Mouse (Mus musculus) ES-E14 (cell line): ENCODE measurements at regions not wholly inside any gene's neighbourhood (a gene's known extent, or its start where the extent isn't known, plus 50 kb on each side); places are given as distances from the start of the nearest gene placed in this dataset.

Source experiments
- DNase-seq: peaks from one replicate; pipeline ENCODE4 v3.0.0-alpha.2; 2013; ENCODE audit warnings: low read depth, low spot score
- H3K27ac ChIP-seq: 2 replicates; pipeline ENCODE4 v1.5.1; 2012; ENCODE audit warnings: low read depth, mild to moderate bottlenecking, low read length, moderate library complexity, mixed read lengths; ENCODE audit not compliant: poor library complexity, insufficient read depth, severe bottlenecking
- H3K36me3 ChIP-seq: 2 replicates; pipeline ENCODE4 v1.6.1; 2012; ENCODE audit warnings: mild to moderate bottlenecking, low read length, moderate library complexity, mixed read lengths; ENCODE audit not compliant: control insufficient read depth, poor library complexity, insufficient read depth, severe bottlenecking
- H3K4me1 ChIP-seq, 2 experiments: fragments of 150-350 bp in 1 of 2; sonication (generic) in 1 of 2; 2 replicates each; pipeline ENCODE4 v1.6.1; 2012; ENCODE audit warnings: low read length in 2 of 2, mild to moderate bottlenecking in 1 of 2, mixed read lengths in 1 of 2; ENCODE audit not compliant: control insufficient read depth in 2 of 2, insufficient read depth in 2 of 2, poor library complexity in 1 of 2
- H3K4me3 ChIP-seq, 2 experiments: fragments of 150-350 bp in 1 of 2; sonication (generic) in 1 of 2; 2 replicates each; pipeline ENCODE4 v1.5.1; 2012; ENCODE audit warnings: low read length in 2 of 2, low read depth in 1 of 2, mild to moderate bottlenecking in 1 of 2, mixed read lengths in 1 of 2; ENCODE audit not compliant: insufficient read depth in 1 of 2, poor library complexity in 1 of 2, severe bottlenecking in 1 of 2
- H3K9ac ChIP-seq: 2 replicates; pipeline ENCODE4 v1.6.1; 2012; ENCODE audit warnings: low read depth, mild to moderate bottlenecking, low read length, mixed read lengths; ENCODE audit not compliant: poor library complexity, insufficient read depth, severe bottlenecking
- H3K9me3 ChIP-seq: fragments of 150-350 bp; sonication (generic); 2 replicates; pipeline ENCODE4 v1.6.1; 2012; ENCODE audit warnings: low read depth, mild to moderate bottlenecking, low read length; ENCODE audit not compliant: control insufficient read depth, insufficient read depth
- CHD2 ChIP-seq: IDR thresholded peaks from 2 replicates; pipeline ENCODE4 v1.6.1; 2014; ENCODE audit warnings: mild to moderate bottlenecking, low read depth, low read length, inconsistent platforms
- HCFC1 ChIP-seq: IDR thresholded peaks from 2 replicates; pipeline ENCODE4 v1.6.1; 2012; ENCODE audit warnings: low read length, inconsistent platforms, borderline replicate concordance; ENCODE audit not compliant: insufficient read depth
- MAFK ChIP-seq: IDR thresholded peaks from 2 replicates; pipeline ENCODE4 v1.6.1; 2014; ENCODE audit warnings: mild to moderate bottlenecking, low read depth, low read length, inconsistent platforms; ENCODE audit not compliant: insufficient read depth
- ZC3H11A ChIP-seq: IDR thresholded peaks from 2 replicates; pipeline ENCODE4 v1.6.1; 2012; ENCODE audit warnings: low read depth, mild to moderate bottlenecking, inconsistent platforms, low read length, borderline replicate concordance
- ZNF384 ChIP-seq: IDR thresholded peaks from 2 replicates; pipeline ENCODE4 v1.6.1; 2012; ENCODE audit warnings: low read depth, low read length, inconsistent platforms
- in situ Hi-C, 2 experiments: fragments of 600-800 bp; cut with MboI; formaldehyde crosslinking; loops; one replicate each; pipeline ENCODE4 v1.15.1; 2025; ENCODE audit warnings: low sequenced_read_pairs in 2 of 2, inconsistent platforms in 1 of 2; ENCODE audit not compliant: unreplicated experiment in 2 of 2

DNA sequence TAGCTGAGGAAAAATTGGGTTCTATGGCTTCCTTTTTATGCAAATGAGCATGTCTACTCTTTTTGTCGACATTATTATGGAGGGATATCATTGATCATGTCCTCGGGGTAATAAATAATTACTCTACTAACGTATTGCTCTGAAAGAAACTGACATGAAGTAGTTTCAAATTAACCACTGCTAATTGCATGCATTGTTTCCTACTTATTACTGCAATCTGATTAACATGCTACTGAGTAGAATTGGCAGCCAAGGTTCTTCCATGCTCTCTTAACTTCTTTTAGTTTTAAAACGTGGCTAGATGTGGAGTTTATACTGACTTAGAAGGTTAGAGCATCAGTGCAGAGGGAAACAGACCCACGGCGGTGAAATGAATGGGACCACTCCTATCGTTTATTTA lies 137.3 kb upstream of the Gk2 start:
- no peaks in the 10 kb centered on the region for H3K9me3 ChIP-seq
- no peaks in the 10 kb centered on the region for H3K36me3 ChIP-seq
- DNase-seq: no peak
- TF ChIP-seq ZNF384 (no peak), HCFC1 (no peak), ZC3H11A (no peak), MAFK (no peak), CHD2 (no peak)
- H3K27ac ChIP-seq: no peak overlapping the region
- no peaks in the 10 kb centered on the region for H3K4me1 ChIP-seq
- H3K9ac ChIP-seq: no peak overlapping the region
- no peak overlapping the region for H3K4me3 ChIP-seq
- in situ Hi-C loops: no loop called here

DNA sequence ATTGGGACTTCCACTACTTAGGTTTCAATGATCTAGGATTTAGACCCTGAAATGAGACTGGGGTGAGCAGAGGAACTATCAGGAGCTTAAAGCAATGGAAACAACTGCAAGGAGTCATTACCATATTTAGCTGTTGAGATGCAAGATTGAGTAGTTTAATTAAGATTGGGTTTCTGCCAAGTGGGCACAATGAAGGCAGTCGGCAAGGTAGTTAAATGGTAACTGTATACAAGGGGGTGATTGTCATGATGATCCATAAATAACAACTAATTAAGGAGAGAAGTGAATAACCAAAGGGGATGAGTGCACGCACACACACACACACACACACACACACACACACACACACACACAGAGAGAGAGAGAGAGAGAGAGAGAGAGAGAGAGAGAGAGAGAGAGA lies 125.7 kb upstream of the Gk2 start:
- H3K27ac ChIP-seq: no peak overlapping the region
- H3K36me3 ChIP-seq: no peaks in the 10 kb centered on the region
- no peak overlapping the region for H3K4me3 ChIP-seq
- H3K9ac ChIP-seq: no peak overlapping the region
- no peak for DNase-seq
- no peaks in the 10 kb centered on the region for H3K4me1 ChIP-seq
- in situ Hi-C loops: no loop called here
- TF ChIP-seq ZC3H11A: no peak
- no peaks in the 10 kb centered on the region for H3K9me3 ChIP-seq

DNA sequence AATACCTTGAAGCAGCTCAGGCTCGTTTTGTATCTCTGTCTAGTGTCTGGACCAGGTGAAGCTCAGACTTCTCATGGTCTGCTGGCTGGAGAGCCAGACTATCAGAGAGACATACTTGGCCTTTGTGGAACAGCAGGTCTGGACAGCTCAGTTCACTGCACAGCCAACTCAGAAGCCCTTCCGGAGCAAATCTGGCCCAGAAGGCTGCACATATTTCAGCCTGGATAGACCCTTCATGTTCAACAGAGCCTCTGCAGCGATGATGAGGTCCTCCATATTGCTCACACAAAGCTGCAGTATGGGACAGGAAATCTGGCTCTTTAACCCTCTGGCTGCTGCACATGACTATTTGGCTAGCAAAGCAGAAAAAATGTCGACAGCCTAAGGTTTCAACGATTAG lies 108.7 kb upstream of the Gk2 start:
- H3K9me3 ChIP-seq: no peaks in the 10 kb centered on the region
- no peaks in the 10 kb centered on the region for H3K4me1 ChIP-seq
- TF ChIP-seq ZNF384 (no peak), ZC3H11A (no peak), MAFK (no peak), HCFC1 (no peak)
- no peak overlapping the region for H3K9ac ChIP-seq
- H3K4me3 ChIP-seq: no peak overlapping the region
- DNase-seq: no peak
- H3K36me3 ChIP-seq: no peaks in the 10 kb centered on the region
- in situ Hi-C loops: no loop called here
- H3K27ac ChIP-seq: no peak overlapping the region

DNA sequence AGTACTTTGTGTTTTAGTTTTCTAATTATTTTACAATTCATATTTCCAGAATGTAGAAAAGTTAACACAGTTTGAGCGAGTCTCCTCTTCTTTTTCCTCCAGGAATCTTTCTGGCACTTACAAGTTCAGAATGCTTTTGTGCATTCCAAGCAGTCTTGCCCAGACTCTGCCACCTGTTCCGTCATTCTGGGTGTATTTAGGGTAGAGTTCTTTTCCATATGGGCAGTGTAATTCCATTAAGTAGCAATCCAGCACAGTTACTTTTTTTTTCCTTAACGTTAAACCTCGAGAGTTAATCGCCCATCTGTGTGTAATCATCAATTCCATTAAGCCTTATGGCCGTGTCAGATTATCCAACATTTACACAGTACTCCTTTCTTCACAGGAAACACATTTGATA lies 106.9 kb upstream of the Gk2 start:
- Histone ChIP-seq H3K9me3 (no peaks in the 10 kb centered on the region), H3K27ac (no peak overlapping the region), H3K9ac (no peak overlapping the region), H3K4me3 (no peak overlapping the region), H3K4me1 (no peaks in the 10 kb centered on the region), H3K36me3 (no peaks in the 10 kb centered on the region)
- TF ChIP-seq ZNF384: no peak
- TF ChIP-seq ZC3H11A: no peak
- TF ChIP-seq HCFC1: no peak
- no peak for TF ChIP-seq MAFK
- no peak for TF ChIP-seq CHD2
- DNase-seq: no peak
- in situ Hi-C loops: no loop called here

DNA sequence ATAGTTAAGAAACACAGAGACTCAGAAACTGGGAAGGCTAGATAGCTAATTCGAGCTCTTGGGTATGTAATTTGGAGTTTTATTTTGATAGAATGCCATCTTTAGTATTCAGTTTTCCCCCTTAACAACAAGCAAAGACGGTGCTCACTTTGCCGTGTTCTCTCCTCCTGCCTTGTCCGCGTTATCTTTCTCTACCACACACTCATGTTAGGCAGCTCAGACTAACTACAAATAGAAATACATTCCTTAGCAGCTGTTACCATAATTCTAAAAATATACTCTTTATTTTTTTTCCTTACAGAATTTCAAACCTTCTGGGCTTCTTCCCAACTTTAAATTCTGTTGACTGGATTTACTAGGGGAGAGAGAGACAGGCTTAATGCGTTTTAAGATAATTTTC lies 97.5 kb upstream of the Gk2 start:
- TF ChIP-seq ZC3H11A: no peak
- no peak for TF ChIP-seq MAFK
- TF ChIP-seq CHD2: no peak
- TF ChIP-seq HCFC1: no peak
- TF ChIP-seq ZNF384: no peak
- no peak for DNase-seq
- in situ Hi-C loops: loop anchor here in 1 of 2 experiments (10.0 kb wide), 1 partner anchor 429 kb away; no protein-coding TSS in a partner anchor

More for the DNA sequence above, 97.5 kb upstream of the Gk2 start:
- H3K9ac ChIP-seq: no peak overlapping the region
- no peaks in the 10 kb centered on the region for H3K9me3 ChIP-seq
- H3K4me3 ChIP-seq: no peak overlapping the region
- H3K36me3 ChIP-seq: no peaks in the 10 kb centered on the region
- H3K4me1 ChIP-seq: no peaks in the 10 kb centered on the region
- H3K27ac ChIP-seq: no peak overlapping the region
